Mouse (Mus musculus) CH12.LX (cell line): ENCODE data around the gene Hcrt. TPM values are rescaled to one million over a fixed set of nuclear protein-coding genes. Genes with fewer than 3 reads are reported as not detected.
A peak's percentile ranks its signal among the peaks of the same experiment; 100 is the strongest.

Experiments
- DNase-seq: peaks from one replicate; pipeline ENCODE4 v3.0.0-alpha.2; 2013; ENCODE audit errors: extremely low read depth
- H3K27ac ChIP-seq: 2 replicates; pipeline ENCODE4 v1.5.1; 2012; ENCODE audit warnings: low read depth, mild to moderate bottlenecking, control low read depth, moderate library complexity; ENCODE audit not compliant: insufficient read depth
- H3K27me3 ChIP-seq: replicated peaks from 2 replicates; pipeline ENCODE3; 2012; ENCODE audit warnings: inconsistent platforms
- H3K36me3 ChIP-seq, 2 experiments: replicated peaks in 1 of 2; 2 replicates each; pipeline versions ENCODE3 to v1.6.1; 2012; ENCODE audit warnings: inconsistent platforms in 1 of 2, low read length in 1 of 2, mild to moderate bottlenecking in 1 of 2, mixed read lengths in 1 of 2, moderate library complexity in 1 of 2; ENCODE audit not compliant: control insufficient read depth in 1 of 2, insufficient read depth in 1 of 2
- H3K4me1 ChIP-seq, 2 experiments: 2 replicates each; pipeline ENCODE4 v1.6.1; 2012; ENCODE audit warnings: inconsistent platforms in 1 of 2, moderate library complexity in 1 of 2; ENCODE audit not compliant: insufficient read depth in 2 of 2, control insufficient read depth in 1 of 2
- H3K4me2 ChIP-seq: 2 replicates; pipeline ENCODE4 v1.6.1; 2012; ENCODE audit warnings: low read depth, mild to moderate bottlenecking, control low read depth; ENCODE audit not compliant: poor library complexity, insufficient read depth, severe bottlenecking
- H3K4me3 ChIP-seq, 3 experiments: fragments of 150-350 bp in 1 of 3; sonication (generic) in 1 of 3; replicated peaks in 1 of 3; 2 replicates each; pipeline versions ENCODE3 to v1.5.1; 2011 to 2012; ENCODE audit warnings: low read depth in 2 of 3, low read length in 2 of 3, mild to moderate bottlenecking in 2 of 3, moderate library complexity in 2 of 3, control low read depth in 1 of 3, improper control_type of control experiment in 1 of 3, inconsistent platforms in 1 of 3, mixed read lengths in 1 of 3; ENCODE audit not compliant: poor library complexity in 1 of 3
- H3K79me2 ChIP-seq: replicated peaks from 2 replicates; pipeline ENCODE4 v1.6.1; 2012; ENCODE audit warnings: mild to moderate bottlenecking, moderate library complexity; ENCODE audit not compliant: control insufficient read depth, poor library complexity, insufficient read depth, severe bottlenecking; ENCODE audit errors: extremely low read depth
- H3K9ac ChIP-seq: 2 replicates; pipeline ENCODE4 v1.6.1; 2012; ENCODE audit warnings: low read depth, mild to moderate bottlenecking, control low read depth, moderate library complexity; ENCODE audit not compliant: insufficient read depth
- H3K9me3 ChIP-seq: replicated peaks from 2 replicates; pipeline ENCODE3; 2012; ENCODE audit warnings: low read length, inconsistent platforms, mixed read lengths
- BHLHE40 ChIP-seq: IDR thresholded peaks from 2 replicates; pipeline ENCODE4 v1.6.1; 2011; ENCODE audit warnings: mild to moderate bottlenecking, low read depth, low read length, improper control_type of control experiment
- EP300 ChIP-seq: IDR thresholded peaks from 2 replicates; pipeline ENCODE4 v1.6.1; 2011; ENCODE audit warnings: low read length, improper control_type of control experiment
- ETS1 ChIP-seq: conservative IDR thresholded peaks from 2 replicates; pipeline ENCODE4 v1.6.1; 2012; ENCODE audit warnings: low read depth, mild to moderate bottlenecking, inconsistent platforms, low read length, improper control_type of control experiment, moderate library complexity
- GABPA ChIP-seq: IDR thresholded peaks from 2 replicates; pipeline ENCODE4 v1.6.1; 2012; ENCODE audit warnings: low read depth, low read length, improper control_type of control experiment, inconsistent platforms; ENCODE audit not compliant: insufficient replicate concordance
- HCFC1 ChIP-seq: IDR thresholded peaks from 2 replicates; pipeline ENCODE4 v1.6.1; 2012; ENCODE audit warnings: low read depth, mild to moderate bottlenecking, inconsistent platforms, low read length, improper control_type of control experiment
- IRF4 ChIP-seq: IDR thresholded peaks from 2 replicates; pipeline ENCODE4 v1.6.1; 2014; ENCODE audit warnings: low read depth, mild to moderate bottlenecking, inconsistent platforms, low read length, improper control_type of control experiment
- JUN ChIP-seq: IDR thresholded peaks from 2 replicates; pipeline ENCODE4 v1.6.1; 2011; ENCODE audit warnings: low read depth, mild to moderate bottlenecking, low read length, improper control_type of control experiment, moderate library complexity; ENCODE audit not compliant: insufficient read depth
- JUND ChIP-seq: conservative IDR thresholded peaks from 2 replicates; pipeline ENCODE4 v1.6.1; 2011; ENCODE audit warnings: low read depth, low read length, improper control_type of control experiment
- MAFK ChIP-seq: IDR thresholded peaks from 2 replicates; pipeline ENCODE4 v1.6.1; 2011; ENCODE audit warnings: low read length, improper control_type of control experiment; ENCODE audit not compliant: insufficient replicate concordance
- MAX ChIP-seq: IDR thresholded peaks from 2 replicates; pipeline ENCODE4 v1.6.1; 2011; ENCODE audit warnings: low read length, improper control_type of control experiment
- MAZ ChIP-seq: IDR thresholded peaks from 2 replicates; pipeline ENCODE4 v1.6.1; 2012; ENCODE audit warnings: low read depth, mild to moderate bottlenecking, inconsistent platforms, low read length, improper control_type of control experiment, moderate library complexity
- MEF2A ChIP-seq: IDR thresholded peaks from 2 replicates; pipeline ENCODE4 v1.6.1; 2014; ENCODE audit warnings: low read depth, mild to moderate bottlenecking, inconsistent platforms, low read length, improper control_type of control experiment, borderline replicate concordance
- MXI1 ChIP-seq: IDR thresholded peaks from 2 replicates; pipeline ENCODE4 v1.6.1; 2011; ENCODE audit warnings: mild to moderate bottlenecking, low read depth, low read length, improper control_type of control experiment
- NRF1 ChIP-seq: IDR thresholded peaks from 2 replicates; pipeline ENCODE4 v1.6.1; 2014; ENCODE audit warnings: low read depth, mild to moderate bottlenecking, inconsistent platforms, low read length, improper control_type of control experiment, moderate library complexity
- POLR2A ChIP-seq: IDR thresholded peaks from 2 replicates; pipeline ENCODE4 v1.6.1; 2011; ENCODE audit warnings: low read depth, mild to moderate bottlenecking, improper control_type of control experiment, low read length
- POLR2AphosphoS2 ChIP-seq: IDR thresholded peaks from 2 replicates; pipeline ENCODE4 v1.6.1; 2011; ENCODE audit warnings: low read depth, low read length, improper control_type of control experiment
- RAD21 ChIP-seq: IDR thresholded peaks from 2 replicates; pipeline ENCODE4 v1.6.1; 2011; ENCODE audit warnings: low read depth, mild to moderate bottlenecking, low read length, improper control_type of control experiment, moderate library complexity
- RCOR1 ChIP-seq: conservative IDR thresholded peaks from 2 replicates; pipeline ENCODE4 v1.6.1; 2012; ENCODE audit warnings: low read depth, mild to moderate bottlenecking, inconsistent platforms, low read length, improper control_type of control experiment
- SIN3A ChIP-seq: IDR thresholded peaks from 2 replicates; pipeline ENCODE4 v1.6.1; 2012; ENCODE audit warnings: low read length, improper control_type of control experiment, inconsistent platforms
- SMC3 ChIP-seq: IDR thresholded peaks from 2 replicates; pipeline ENCODE4 v1.6.1; 2011; ENCODE audit warnings: low read depth, low read length, improper control_type of control experiment
- TBP ChIP-seq: conservative IDR thresholded peaks from 2 replicates; pipeline ENCODE4 v1.6.1; 2011; ENCODE audit warnings: low read depth, low read length, improper control_type of control experiment
- TCF12 ChIP-seq: IDR thresholded peaks from 2 replicates; pipeline ENCODE4 v1.6.1; 2014; ENCODE audit warnings: low read depth, mild to moderate bottlenecking, inconsistent platforms, low read length, improper control_type of control experiment
- ZC3H11A ChIP-seq: IDR thresholded peaks from 2 replicates; pipeline ENCODE4 v1.6.1; 2012; ENCODE audit warnings: low read depth, mild to moderate bottlenecking, inconsistent platforms, low read length, improper control_type of control experiment
- ZKSCAN1 ChIP-seq: IDR thresholded peaks from 2 replicates; pipeline ENCODE4 v1.6.1; 2012; ENCODE audit warnings: low read depth, inconsistent platforms, low read length, improper control_type of control experiment, borderline replicate concordance
- ZMIZ1 ChIP-seq: IDR thresholded peaks from 2 replicates; pipeline ENCODE4 v1.6.1; 2012; ENCODE audit warnings: low read depth, mild to moderate bottlenecking, inconsistent platforms, low read length, improper control_type of control experiment
- ZNF384 ChIP-seq: IDR thresholded peaks from 2 replicates; pipeline ENCODE4 v1.6.1; 2012; ENCODE audit warnings: low read depth, low read length, improper control_type of control experiment, inconsistent platforms
- dilution Hi-C: fragments of 300-500 bp; cut with MboI; formaldehyde crosslinking; loops from 2 replicates; pipeline ENCODE4 v1.14.3; 2020; ENCODE audit warnings: low sequenced_read_pairs; ENCODE audit not compliant: extremely low pct_unique_long_range_greater_than_20kb, extremely low pct_ligation_motif_present
- in situ Hi-C: fragments of 300-500 bp; cut with MboI; formaldehyde crosslinking; loops from 3 replicates; pipeline ENCODE4 v1.14.3; 2019; ENCODE audit warnings: low sequenced_read_pairs, low pct_ligation_motif_present, low pct_unique_long_range_greater_than_20kb, mixed read lengths
- polyA plus RNA-seq: library from polyadenylated mRNA; unstranded; fragments of >175 nt; gene quantifications from 2 replicates; pipeline ENCODE4 v1.2.1, GENCODE M21; 2012; ENCODE audit warnings: low read depth; ENCODE audit not compliant: insufficient read length
- total RNA-seq, 2 experiments: library from RNA; depleted of rRNA; stranded (reverse); fragments of 300-350 nt in 1 of 2; fragments of >200 nt in 1 of 2; gene quantifications; 2 replicates each; pipeline ENCODE4 v1.2.3; 2012 to 2014

Hcrt gene
- total and polyA plus RNA-seq, 3 experiments: not detected

DNA sequence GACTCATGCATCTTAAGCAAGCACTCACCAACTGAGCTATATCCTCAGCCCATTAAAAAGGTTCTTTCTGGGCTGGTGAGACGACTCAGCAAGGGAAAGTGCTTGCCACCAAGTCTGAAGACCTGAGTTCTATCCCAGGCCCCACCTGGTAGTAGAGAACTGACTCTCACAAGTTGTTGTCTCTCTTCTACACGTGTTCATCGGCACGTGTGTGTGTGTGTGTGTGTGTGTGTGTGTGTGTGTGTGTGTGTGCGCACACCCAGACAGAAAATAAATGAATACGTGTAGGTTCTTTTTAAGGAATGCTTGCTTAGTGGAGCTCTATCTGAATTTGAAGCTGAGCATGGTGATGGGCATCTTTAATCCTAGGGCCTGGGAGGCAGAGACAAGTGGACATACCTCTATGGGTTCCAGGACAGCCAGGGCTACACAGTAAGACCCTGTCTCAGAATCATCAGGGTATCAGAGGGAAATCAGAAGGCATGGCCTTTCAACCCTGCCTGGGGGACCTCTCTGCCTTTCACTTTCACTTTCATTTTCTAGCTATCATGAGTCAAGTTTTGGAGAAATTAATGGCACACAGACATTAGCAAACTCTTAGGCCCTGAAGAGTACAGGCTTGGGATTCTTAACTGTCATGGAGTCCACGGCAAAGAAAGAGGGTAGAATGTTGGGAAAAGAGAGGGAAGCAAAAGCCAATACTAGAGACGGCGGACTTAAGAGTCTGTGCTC, 27.4 kb downstream of the Hcrt start (continued):
- TF ChIP-seq TCF12 (peak; percentile 45; the same call in 1 of the 2 replicates), JUND (no peak), ZC3H11A (no peak), SMC3 (no peak), BHLHE40 (peak; percentile 87), MAZ (0 out of 2 replicates have a peak, but pooled peaks have one; percentile 49), GABPA (no peak), ETS1 (peak; percentile 72), MEF2A (no peak), TBP (no peak), ZNF384 (no peak)

DNA sequence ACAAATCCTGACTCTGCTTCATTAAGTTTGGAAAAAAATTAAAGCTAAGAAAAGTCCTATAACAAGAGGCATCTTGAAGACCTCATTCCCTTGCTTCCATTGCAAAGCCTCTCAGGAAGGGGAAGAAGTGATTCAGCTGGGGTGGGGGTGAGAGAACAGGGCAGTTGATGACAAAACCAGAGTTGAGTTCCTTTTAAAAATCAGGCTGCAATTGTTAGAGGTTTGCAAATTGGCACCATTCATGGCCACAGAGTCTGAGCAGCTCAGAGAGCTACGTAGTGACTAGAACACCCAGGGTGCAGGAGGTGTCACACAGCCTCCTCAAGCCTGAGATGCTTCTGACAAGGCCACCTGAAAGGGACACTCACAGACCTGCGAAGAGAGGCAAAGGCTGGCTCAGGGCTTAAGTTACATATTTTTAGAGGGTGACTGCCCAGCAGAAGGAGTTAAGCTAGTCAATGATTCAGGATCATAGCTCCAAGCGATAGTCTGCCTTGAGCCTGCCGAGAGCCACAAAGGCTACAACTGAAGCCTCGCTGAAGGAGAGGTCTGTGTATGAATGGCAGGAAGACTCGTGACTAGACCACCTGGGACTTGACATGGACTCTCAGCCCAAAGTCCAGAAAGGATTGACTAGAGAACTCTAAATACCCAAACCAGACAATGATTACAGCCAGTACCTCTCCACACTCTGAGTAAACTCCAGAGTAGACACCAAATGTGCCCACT, 32.1 kb downstream of the Hcrt start:
- in situ Hi-C loops (no loop called here), dilution Hi-C loops (no loop called here)
- Histone ChIP-seq H3K27me3 (no peaks in the 10 kb centered on the region), H3K27ac (no peak overlapping the region), H3K4me3 (no peak overlapping the region), H3K4me2 (no peak overlapping the region), H3K9ac (no peak overlapping the region), H3K36me3 (peaks cover 26 to 74% of the 10 kb centered on the region in 2 experiments), H3K4me1 (peaks cover 6 to 82% of the 10 kb centered on the region in 2 experiments; a peak in 3 of 4 replicates), H3K9me3 (no peaks in the 10 kb centered on the region), H3K79me2 (peaks cover 80% of the 10 kb centered on the region)
- no peak for TF ChIP-seq IRF4
- TF ChIP-seq MAFK: no peak
- no peak for TF ChIP-seq MEF2A
- TF ChIP-seq MAX: no peak
- TF ChIP-seq HCFC1: no peak
- TF ChIP-seq RAD21: no peak
- no peak for TF ChIP-seq ZMIZ1
- no peak for TF ChIP-seq SIN3A
- no peak for TF ChIP-seq POLR2AphosphoS2
- no peak for TF ChIP-seq RCOR1
- TF ChIP-seq GABPA: no peak
- TF ChIP-seq POLR2A: no peak
- no peak for TF ChIP-seq EP300
- no peak for TF ChIP-seq MXI1
- no peak for TF ChIP-seq JUN
- TF ChIP-seq ZKSCAN1: no peak
- no peak for TF ChIP-seq NRF1
- TF ChIP-seq MAZ: no peak
- DNase-seq: no peak
